Mouse (Mus musculus) inflammation-experienced regulatory T-cells, adult 6 months (primary cell): ENCODE measurements around the gene Snhg11. TPM values are rescaled to one million over a fixed set of nuclear protein-coding genes. Genes with fewer than 3 reads are reported as not detected.

ENCODE experiments used
- polyA plus RNA-seq, 3 experiments: library from polyadenylated mRNA; unstranded; fragments of 100-300 nt; shearing (Covaris generic); gene quantifications; one replicate each; pipeline ENCODE4 v1.2.1; 2017

Snhg11 gene
- polyA plus RNA-seq, 3 experiments from 2014 or later = 0.10 to 0.11 TPM; not detected in 1

Other genes starting within 250 kb of the Snhg11 start
- 1 to 10 TPM; 1.2 to 2.6 (median 2.1) TPM for gene Tgm2, start 229.2 kb upstream of the Snhg11 start, polyA plus RNA-seq
- not detected for gene D630003M21Rik, start 146.4 kb upstream of the Snhg11 start, polyA plus RNA-seq
- not detected for gene Bpi, start 117.5 kb upstream of the Snhg11 start, polyA plus RNA-seq
- 1 to 10 TPM in 1 of 3 experiments, not detected in 2; 1.0 TPM for gene Lbp, start 69.1 kb upstream of the Snhg11 start, polyA plus RNA-seq
- 10 to 100 TPM; 13.3 to 18.2 (median 13.8) TPM for gene Ralgapb, start 34.2 kb downstream of the Snhg11 start, polyA plus RNA-seq
- gene Adig, start 127.0 kb downstream of the Snhg11 start, polyA plus RNA-seq = not detected
- gene Arhgap40, start 137.2 kb downstream of the Snhg11 start, polyA plus RNA-seq = not detected
- not detected for gene Slc32a1, start 235.1 kb downstream of the Snhg11 start, polyA plus RNA-seq
- gene Actr5, start 249.2 kb downstream of the Snhg11 start, polyA plus RNA-seq = 1 to 10 TPM; 2.5 to 5.2 (median 2.8) TPM